Mouse (Mus musculus) neural tube, embryonic 13.5 days (tissue): ENCODE measurements around the gene Ace. TPM values are rescaled to one million over a fixed set of nuclear protein-coding genes. Genes with fewer than 3 reads are reported as not detected.
"Not testable (repeated sequence)": the region's sequence is repeated elsewhere in the genome, so short reads cannot be mapped to it uniquely, and the experiment has no call there.

Experiments
- ATAC-seq: fragments of 200-750 bp; cut with Nextera tagmentation; 2 replicates; pipeline ENCODE4 v1.8.0; 2017; ENCODE audit warnings: low read depth, mild to moderate bottlenecking, moderate TSS enrichment, moderate library complexity
- H3K27ac ChIP-seq: fragments of 300-500 bp; sonication (generic); replicated peaks from 2 replicates; pipeline ENCODE4 v1.5.1; 2015; ENCODE audit warnings: moderate library complexity, mild to moderate bottlenecking, inconsistent platforms
- H3K27me3 ChIP-seq: fragments of 300-500 bp; sonication (generic); 2 replicates; pipeline ENCODE4 v1.6.1; 2015; ENCODE audit warnings: mild to moderate bottlenecking, inconsistent platforms
- H3K36me3 ChIP-seq: fragments of 300-500 bp; sonication (generic); 2 replicates; pipeline ENCODE4 v1.6.1; 2015; ENCODE audit warnings: mild to moderate bottlenecking, inconsistent platforms
- H3K4me1 ChIP-seq: fragments of 300-500 bp; sonication (generic); replicated peaks from 2 replicates; pipeline ENCODE4 v1.6.1; 2015; ENCODE audit warnings: inconsistent platforms
- H3K4me2 ChIP-seq: fragments of 300-500 bp; sonication (generic); 2 replicates; pipeline ENCODE4 v1.6.1; 2015; ENCODE audit warnings: inconsistent platforms, mild to moderate bottlenecking, moderate library complexity
- H3K4me3 ChIP-seq: fragments of 300-500 bp; sonication (generic); 2 replicates; pipeline ENCODE4 v1.5.1; 2015; ENCODE audit warnings: mild to moderate bottlenecking, inconsistent platforms
- H3K9ac ChIP-seq: fragments of 300-500 bp; sonication (generic); 2 replicates; pipeline ENCODE4 v1.6.1; 2015; ENCODE audit warnings: moderate library complexity, mild to moderate bottlenecking, inconsistent platforms
- H3K9me3 ChIP-seq: fragments of 300-500 bp; sonication (generic); 2 replicates; pipeline ENCODE4 v1.6.1; 2016; ENCODE audit warnings: inconsistent platforms
- WGBS: fragments of 180-500 bp; shearing (Covaris S2); methylation state at CpG from one replicate; pipeline ENCODE4 v1.1.7; 2015; 5-methylcytosine and 5-hydroxymethylcytosine counted together
- polyA plus RNA-seq: library from polyadenylated mRNA; unstranded; fragments of >200 nt; fragmentation: Nextera tagmentation; extraction: Ambion mirVana; gene quantifications from 2 replicates; pipeline ENCODE4 v1.2.1, GENCODE M21; 2015

The Ace gene
- polyA plus RNA-seq, 1 experiment from 2014 or later, result 2.4 TPM

DNA sequence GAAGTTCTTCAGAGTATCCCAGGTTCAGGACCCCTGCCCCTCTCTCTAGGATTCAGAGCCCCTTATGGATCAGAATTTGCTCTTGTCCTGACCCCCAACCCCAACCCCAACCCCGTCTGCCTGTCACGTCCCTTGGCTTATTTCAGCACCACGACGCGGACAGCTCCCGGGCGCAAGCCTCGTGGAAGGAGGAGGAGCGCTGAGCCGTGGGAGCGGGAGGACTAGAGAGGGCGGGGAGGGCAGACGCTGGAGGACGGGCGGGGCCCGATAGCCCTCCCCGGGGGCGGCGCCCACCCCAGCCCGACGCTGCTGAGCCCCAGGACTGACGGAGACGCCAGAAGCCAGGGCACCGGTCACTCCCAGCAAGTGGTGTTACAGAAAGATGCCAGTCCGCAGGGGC, 40.1 kb downstream of the Ace start, which contains the start of gene Kcnh6:
Gene Kcnh6, plus strand, starts transcription at position 304 of the 400 bp plus-strand sequence.
- peaks cover 25% of the 10 kb centered on the region for H3K27me3 ChIP-seq
- H3K4me3 ChIP-seq, result peak within 1 kb of the TSS; percentile 24
- peak within 1 kb of the TSS; percentile 51 for H3K4me2 ChIP-seq
- H3K4me1 ChIP-seq, result peaks cover 30% of the 10 kb centered on the region
- no peak within 1 kb of the TSS; the same call in 1 of the 2 replicates for H3K27ac ChIP-seq
- under 1% methylated on average over 25 of the region's 25 CpGs for WGBS
- H3K36me3 ChIP-seq, result no peaks in the 10 kb centered on the region
- no peak for ATAC-seq
- no peaks in the 10 kb centered on the region for H3K9me3 ChIP-seq
- peak within 1 kb of the TSS; percentile 52 for H3K9ac ChIP-seq

DNA sequence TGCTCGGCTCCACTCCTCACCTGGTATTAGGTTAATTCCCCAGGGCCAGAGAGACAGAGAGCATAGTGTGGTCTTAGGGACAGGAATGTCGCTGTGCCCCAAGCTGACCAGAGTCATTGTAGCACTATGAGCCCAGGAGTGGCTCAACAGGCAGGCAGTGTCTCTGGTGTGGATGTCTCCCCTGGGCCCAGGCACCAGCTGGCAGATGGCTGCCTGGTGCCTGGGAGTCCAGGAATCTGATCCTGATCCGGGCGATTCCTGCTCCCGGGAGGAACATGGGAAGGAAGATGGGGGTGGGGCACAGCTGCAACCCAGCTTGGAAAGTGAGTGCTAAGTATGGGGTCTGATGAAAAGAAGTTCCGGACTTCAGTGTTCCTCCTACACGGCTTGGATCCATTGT, 45.0 kb downstream of the Ace start:
- peak; percentile 9; the same call in 1 of the 2 replicates for ATAC-seq
- Histone ChIP-seq H3K4me1 (peaks cover 24% of the 10 kb centered on the region; the same call in 1 of the 2 replicates), H3K4me2 (no peak overlapping the region), H3K27me3 (peaks cover 22% of the 10 kb centered on the region), H3K36me3 (no peaks in the 10 kb centered on the region), H3K4me3 (no peak overlapping the region), H3K27ac (peak overlapping the region; percentile 30; the same call in 1 of the 2 replicates), H3K9ac (no peak overlapping the region), H3K9me3 (no peaks in the 10 kb centered on the region)
- 44% methylated on average over 7 of the region's 7 CpGs for WGBS

DNA sequence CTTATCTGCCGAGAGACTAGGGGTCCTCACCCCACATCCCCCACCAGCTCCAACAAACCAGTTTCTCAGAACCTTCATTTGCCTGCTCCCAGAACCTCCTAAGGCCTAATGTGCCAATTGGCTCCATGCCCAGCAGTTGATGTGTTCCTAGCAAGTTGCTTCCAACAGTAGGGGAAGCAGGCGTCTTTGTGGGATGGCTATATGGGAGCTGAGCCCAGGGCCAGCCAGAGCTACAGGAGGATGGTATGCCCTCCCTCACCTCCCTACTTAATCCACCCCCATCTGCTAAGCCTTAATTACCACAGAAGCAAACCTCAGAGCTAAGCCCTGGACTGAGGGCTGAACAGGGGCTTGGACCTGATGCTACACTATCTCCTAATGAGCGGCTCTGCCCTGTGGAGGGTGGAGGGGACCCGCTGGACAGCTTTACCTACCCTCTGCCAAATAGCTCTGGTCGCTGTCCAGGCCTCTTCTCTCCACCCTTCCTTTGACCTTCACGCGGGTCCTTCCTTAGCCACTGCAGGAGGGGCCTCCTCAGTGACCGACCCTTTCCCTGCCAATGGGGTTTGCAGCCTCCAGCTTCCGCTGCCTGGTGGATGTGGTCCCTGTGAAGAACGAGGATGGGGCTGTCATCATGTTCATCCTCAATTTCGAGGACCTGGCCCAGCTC, 45.9 kb downstream of the Ace start:
- H3K4me1 ChIP-seq, result peaks cover 20% of the 10 kb centered on the region; the same call in 1 of the 2 replicates

DNA sequence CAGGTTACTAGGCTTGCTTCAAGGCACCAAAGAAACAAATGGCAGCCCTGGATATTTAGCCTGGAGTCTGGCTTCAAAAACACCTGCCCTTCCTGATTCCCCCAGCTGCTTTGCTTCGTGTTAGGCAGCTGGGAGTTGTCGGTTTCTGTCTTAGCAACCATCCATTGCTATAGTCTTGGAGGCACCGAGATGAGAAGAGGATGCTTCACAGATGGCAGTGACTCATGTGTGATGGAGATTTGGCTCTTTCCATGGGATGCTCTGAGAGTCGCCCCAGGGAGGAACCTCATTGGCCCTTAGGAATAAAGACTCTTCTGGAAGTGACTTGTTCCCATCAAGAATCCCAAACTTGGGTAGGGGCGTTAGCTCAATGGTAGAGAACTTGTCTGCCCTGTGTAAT, 48.7 kb downstream of the Ace start:
- no peaks in the 10 kb centered on the region for H3K36me3 ChIP-seq
- no peak overlapping the region for H3K4me3 ChIP-seq
- H3K9me3 ChIP-seq, result no peaks in the 10 kb centered on the region
- no peak overlapping the region for H3K4me2 ChIP-seq
- WGBS, result 76% methylated on average over 5 of the region's 5 CpGs
- H3K9ac ChIP-seq, result no peak overlapping the region
- peaks cover 37% of the 10 kb centered on the region for H3K4me1 ChIP-seq
- no peak for ATAC-seq
- no peak overlapping the region for H3K27ac ChIP-seq
- H3K27me3 ChIP-seq, result peaks cover 10% of the 10 kb centered on the region

More for the DNA sequence above, 45.9 kb downstream of the Ace start:
- ATAC-seq, result peak; percentile 30; the same call in 1 of the 2 replicates
- Histone ChIP-seq H3K9ac (no peak overlapping the region; the same call in 1 of the 2 replicates), H3K9me3 (no peaks in the 10 kb centered on the region), H3K27ac (peak overlapping the region; percentile 65), H3K4me3 (no peak overlapping the region), H3K27me3 (peaks cover 17% of the 10 kb centered on the region), H3K4me2 (no peak overlapping the region), H3K36me3 (no peaks in the 10 kb centered on the region)
- 71% methylated on average over 11 of the region's 11 CpGs for WGBS

DNA sequence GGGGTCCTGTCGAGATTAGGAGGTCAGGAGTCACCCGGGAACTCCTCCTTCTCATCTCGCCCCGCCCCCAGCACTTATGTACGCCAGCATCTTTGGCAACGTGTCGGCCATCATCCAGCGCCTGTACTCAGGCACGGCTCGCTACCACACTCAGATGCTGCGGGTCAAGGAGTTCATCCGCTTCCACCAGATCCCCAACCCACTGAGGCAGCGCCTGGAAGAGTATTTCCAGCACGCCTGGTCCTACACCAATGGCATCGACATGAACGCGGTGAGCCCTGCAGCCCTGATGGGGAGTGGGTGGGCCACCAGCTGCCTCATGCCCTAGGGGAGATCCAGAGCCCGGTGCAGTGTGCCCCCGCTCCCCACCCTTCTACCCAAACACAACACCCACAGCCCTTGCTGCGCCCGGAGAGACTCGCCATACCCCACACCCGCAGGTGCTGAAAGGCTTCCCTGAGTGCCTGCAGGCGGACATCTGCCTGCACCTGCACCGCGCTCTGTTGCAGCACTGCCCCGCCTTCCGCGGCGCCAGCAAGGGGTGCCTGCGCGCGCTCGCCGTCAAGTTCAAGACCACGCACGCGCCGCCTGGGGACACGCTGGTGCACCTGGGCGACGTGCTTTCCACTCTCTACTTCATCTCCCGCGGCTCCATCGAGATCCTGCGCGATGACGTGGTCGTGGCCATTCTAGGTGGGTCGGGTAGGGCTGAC, 52.5 kb downstream of the Ace start:
- ATAC-seq, result peak; percentile 86
- H3K9me3 ChIP-seq, result no peaks in the 10 kb centered on the region
- H3K4me3 ChIP-seq, result peak overlapping the region; percentile 46
- peaks cover 16% of the 10 kb centered on the region for H3K27me3 ChIP-seq
- WGBS, result 1% methylated on average over 50 of the region's 50 CpGs
- H3K4me2 ChIP-seq, result peak overlapping the region; percentile 67
- peaks cover 17% of the 10 kb centered on the region for H3K4me1 ChIP-seq
- H3K27ac ChIP-seq, result peak overlapping the region; percentile 61
- H3K36me3 ChIP-seq, result no peaks in the 10 kb centered on the region
- H3K9ac ChIP-seq, result peak overlapping the region; percentile 76

DNA sequence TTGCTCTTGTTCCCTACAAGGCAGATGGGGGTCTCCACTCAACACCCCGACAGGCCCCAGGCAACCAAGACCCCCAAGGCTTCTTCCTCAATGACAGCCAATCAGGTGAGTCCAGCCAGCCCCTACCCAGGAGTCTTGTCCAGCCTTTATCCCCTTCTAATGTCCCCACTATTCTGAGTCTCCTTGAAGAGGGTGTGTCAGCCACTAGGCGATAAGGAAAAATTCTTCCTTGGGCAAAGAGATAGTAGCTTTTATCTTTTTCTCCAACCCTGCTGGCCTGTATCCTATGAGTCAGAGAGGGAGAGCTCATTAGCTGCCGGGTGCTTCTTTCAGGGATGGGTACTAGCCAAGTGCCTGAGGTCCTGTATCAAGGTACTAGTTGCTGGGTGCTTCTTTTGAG, 58.0 kb downstream of the Ace start:
- Histone ChIP-seq H3K4me1 (peaks cover 8% of the 10 kb centered on the region; the same call in 1 of the 2 replicates), H3K27ac (no peak overlapping the region), H3K36me3 (peaks cover 5% of the 10 kb centered on the region; the same call in 1 of the 2 replicates), H3K9me3 (no peaks in the 10 kb centered on the region), H3K27me3 (peaks cover 14% of the 10 kb centered on the region), H3K9ac (no peak overlapping the region), H3K4me2 (no peak overlapping the region), H3K4me3 (no peak overlapping the region)
- ATAC-seq, result no peak
- WGBS, result 92% methylated on average over 3 of the region's 3 CpGs

DNA sequence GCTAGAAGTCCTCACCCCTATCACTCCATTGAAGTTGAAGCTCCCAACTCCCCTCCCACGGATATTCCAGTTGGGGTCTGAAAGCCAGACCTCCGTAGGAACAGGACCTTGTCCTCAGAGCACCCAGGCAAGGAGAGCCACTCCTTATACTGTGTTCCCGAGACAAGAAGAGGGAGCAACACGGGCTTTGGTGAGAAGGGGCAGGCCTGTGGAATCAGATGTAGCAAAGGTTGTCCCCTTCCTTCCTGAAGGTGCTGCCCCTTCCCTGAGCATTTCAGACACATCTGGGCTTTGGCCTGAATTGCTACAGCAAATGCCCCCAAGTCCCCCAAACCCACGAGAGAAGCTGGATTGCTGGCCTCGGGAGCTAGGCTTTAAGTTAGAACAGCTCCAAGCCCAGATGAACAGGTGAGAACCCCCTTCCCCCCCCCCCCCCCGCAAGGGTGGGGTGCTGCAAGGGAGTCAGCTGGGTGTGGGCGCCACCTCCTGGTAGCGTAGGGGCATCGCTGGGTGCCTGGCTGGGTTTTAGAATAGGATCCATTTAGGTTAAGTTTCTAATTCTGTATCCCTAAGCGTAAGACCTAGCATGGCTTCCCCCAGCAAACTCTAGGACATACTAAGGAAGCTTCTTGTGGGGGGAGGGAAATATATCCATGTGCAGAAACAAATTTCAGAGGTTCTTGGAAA, 58.9 kb downstream of the Ace start:
- no peak for ATAC-seq
- WGBS, result 42% methylated on average over 11 of the region's 11 CpGs

DNA sequence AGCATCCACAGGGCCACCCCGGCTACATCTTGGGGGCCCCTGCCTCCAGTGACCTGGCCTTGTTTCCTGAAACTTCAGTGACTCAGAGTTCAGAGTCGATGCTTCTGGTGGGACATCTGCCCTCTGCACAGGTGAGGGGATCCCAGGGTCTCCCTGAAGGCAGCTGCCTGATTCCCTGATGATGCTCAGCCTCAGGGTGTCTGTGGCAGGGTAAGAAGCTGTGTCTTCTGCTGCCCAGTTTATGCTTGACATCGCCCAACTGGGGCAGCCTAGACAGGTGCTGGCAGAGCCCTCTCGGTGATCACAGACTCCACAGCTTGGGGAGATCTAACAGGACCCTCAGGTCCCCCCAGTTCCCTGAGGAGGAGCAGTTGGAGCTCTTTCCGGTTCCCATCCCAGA, 59.9 kb downstream of the Ace start:
- ATAC-seq, result peak; percentile 27; the same call in 1 of the 2 replicates
- Histone ChIP-seq H3K27ac (no peak overlapping the region), H3K4me2 (no peak overlapping the region), H3K4me1 (peaks cover 3% of the 10 kb centered on the region; the same call in 1 of the 2 replicates), H3K4me3 (no peak overlapping the region), H3K27me3 (no peaks in the 10 kb centered on the region), H3K9ac (no peak overlapping the region), H3K36me3 (peaks cover 5% of the 10 kb centered on the region; the same call in 1 of the 2 replicates), H3K9me3 (no peaks in the 10 kb centered on the region)
- 88% methylated on average over 5 of the region's 5 CpGs for WGBS

More for the DNA sequence above, 58.9 kb downstream of the Ace start:
- Histone ChIP-seq H3K4me3 (no peak overlapping the region), H3K27ac (no peak overlapping the region), H3K4me1 (peaks cover 3% of the 10 kb centered on the region; the same call in 1 of the 2 replicates), H3K36me3 (peaks cover 5% of the 10 kb centered on the region; the same call in 1 of the 2 replicates), H3K9me3 (no peaks in the 10 kb centered on the region), H3K27me3 (peaks cover 6% of the 10 kb centered on the region; the same call in 1 of the 2 replicates), H3K9ac (no peak overlapping the region), H3K4me2 (no peak overlapping the region)

DNA sequence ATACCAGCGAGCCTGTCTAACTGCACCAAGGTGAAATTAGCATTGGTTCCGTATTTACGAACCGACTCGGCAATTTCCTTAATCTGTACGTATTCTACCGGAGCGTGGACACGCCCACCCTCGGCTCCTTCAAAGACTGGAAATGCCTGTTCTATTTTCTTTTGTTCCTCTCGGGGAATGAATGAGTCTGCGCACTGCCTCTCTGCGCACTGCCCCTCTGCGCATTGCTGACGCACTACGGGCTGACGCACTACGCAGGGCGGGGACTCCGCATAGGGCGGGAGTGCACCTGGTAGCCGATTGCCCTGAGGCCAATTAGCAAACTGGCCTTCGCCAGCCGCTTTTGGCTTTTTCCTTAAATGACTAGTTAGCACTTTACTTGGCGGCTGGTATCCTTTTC, 64.3 kb downstream of the Ace start:
- Histone ChIP-seq H3K4me1 (peaks cover 16% of the 10 kb centered on the region), H3K27ac (peak overlapping the region; percentile 84), H3K4me3 (peak overlapping the region; percentile 37), H3K9ac (peak overlapping the region; percentile 63), H3K4me2 (peak overlapping the region; percentile 40; the same call in 1 of the 2 replicates)
- H3K36me3 ChIP-seq, H3K9me3 ChIP-seq, ATAC-seq, H3K27me3 ChIP-seq: not testable (repeated sequence)
- 39% methylated on average over 12 of the region's 25 CpGs for WGBS

DNA sequence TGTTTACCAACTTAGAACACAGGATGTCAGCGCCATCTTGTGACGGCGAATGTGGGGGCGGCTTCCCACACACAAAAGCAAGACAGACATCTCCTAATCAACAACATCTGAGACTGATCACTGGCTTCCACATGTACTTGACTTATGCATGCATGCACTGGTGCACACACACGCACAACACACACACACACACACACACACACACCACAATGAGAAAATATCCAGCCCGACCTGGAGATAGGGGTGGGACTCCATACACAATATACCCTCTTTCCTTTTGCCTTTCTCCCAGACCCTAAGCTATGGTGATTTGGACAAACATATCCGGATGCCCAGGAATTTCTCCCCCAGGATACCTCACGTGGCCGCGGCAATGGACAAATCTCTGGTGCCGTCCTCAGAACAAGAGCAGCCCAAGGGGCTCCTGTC, 65.8 kb downstream of the Ace start:
- Histone ChIP-seq H3K27ac (peak overlapping the region; percentile 78), H3K4me2 (peak overlapping the region; percentile 46), H3K9ac (peak overlapping the region; percentile 66), H3K36me3 (no peaks in the 10 kb centered on the region), H3K4me3 (peak overlapping the region; percentile 14), H3K27me3 (no peaks in the 10 kb centered on the region), H3K4me1 (peaks cover 26% of the 10 kb centered on the region), H3K9me3 (no peaks in the 10 kb centered on the region)
- 36% methylated on average over 11 of the region's 11 CpGs for WGBS
- 0 out of 2 replicates have a peak, but pooled peaks have one; percentile 3 for ATAC-seq

DNA sequence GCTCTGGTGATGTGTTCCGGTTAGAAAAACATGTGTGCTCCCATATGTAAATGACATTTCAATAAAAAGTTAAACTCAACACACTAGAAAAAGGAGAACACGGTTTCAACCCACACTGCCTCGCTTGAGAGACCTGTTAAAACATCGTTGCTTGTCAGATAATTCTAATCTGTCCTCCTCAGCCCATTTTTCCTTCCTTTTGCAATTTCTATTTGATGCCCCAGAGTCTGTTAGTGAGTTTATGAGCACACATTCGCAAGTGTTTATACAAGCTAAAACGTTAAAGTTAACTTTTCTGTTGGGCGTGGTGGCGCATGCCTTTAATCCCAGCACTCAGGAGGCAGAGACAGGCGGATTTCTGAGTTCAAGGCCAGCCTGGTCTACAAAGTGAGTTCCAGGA, 67.2 kb downstream of the Ace start:
- H3K4me2 ChIP-seq, result no peak overlapping the region
- no peak overlapping the region for H3K4me3 ChIP-seq
- H3K27ac ChIP-seq, result no peak overlapping the region
- peaks cover 39% of the 10 kb centered on the region for H3K4me1 ChIP-seq
- no peak overlapping the region for H3K9ac ChIP-seq
- H3K27me3 ChIP-seq, result no peaks in the 10 kb centered on the region
- H3K36me3 ChIP-seq, result no peaks in the 10 kb centered on the region
- no peak for ATAC-seq
- whole genome bisulfite sequencing, result 87% methylated on average over 9 of the region's 9 CpGs
- H3K9me3 ChIP-seq, result no peaks in the 10 kb centered on the region
